Mouse (Mus musculus) c-Kit-negative CD71-positive TER-119-positive erythroid progenitor cells, embryonic 14.5 days (primary cell): ENCODE data around the gene Phactr3.
"Not testable (repeated sequence)": the region's sequence is repeated elsewhere in the genome, so short reads cannot be mapped to it uniquely, and the experiment has no call there.

Experiments used
- DNase-seq: peaks from one replicate; pipeline ENCODE4 v3.0.0-alpha.2; 2013; ENCODE audit warnings: low read depth, low spot score

The Phactr3 gene

GRCm38 (mm10) chr2:178326750-178327465 is 208.1 kb downstream of the Phactr3 start:
- no peak for DNase-seq

- no peak for DNase-seq
Observed at GRCm38 (mm10) chr2:178327466-178328040, 208.8 kb downstream of the Phactr3 start.

- DNase-seq: no peak
Observed at GRCm38 (mm10) chr2:178329551-178329950, 210.8 kb downstream of the Phactr3 start.

- DNase-seq: no peak
Observed at GRCm38 (mm10) chr2:178329986-178330385, 211.2 kb downstream of the Phactr3 start.

GRCm38 (mm10) chr2:178337878-178338277 is 219.1 kb downstream of the Phactr3 start:
- DNase-seq: no peak

GRCm38 (mm10) chr2:178339044-178339443 is 220.3 kb downstream of the Phactr3 start:
- no peak for DNase-seq

GRCm38 (mm10) chr2:178342105-178342504 is 223.3 kb downstream of the Phactr3 start:
- DNase-seq: not testable (repeated sequence)

GRCm38 (mm10) chr2:178342597-178342996 is 223.8 kb downstream of the Phactr3 start:
- no peak for DNase-seq
